Comparison of ENCODE assay signal across 9 mouse cellular contexts in genomic region chr10:9754893-9755541, GRCm38 (mm10).
DNase-seq lines count a peak whose midpoint lies in the region; ATAC-seq and TF ChIP-seq lines count a peak whose summit lies in the region.
"Had no signal": no experiment of that assay in that cellular context is flagged by ENCODE, and none has a peak within 500 bp of the region (broad histone marks: within the 10 kb centered on the region; RNA-seq: fewer than 3 reads in every experiment).

No protein-coding gene starts in this region.

- ATAC-seq in frontal cortex, adult (ENCODE audit: low TSS enrichment) = peak; percentile 81
- ATAC-seq in inflammation-experienced regulatory T-cells, adult 6 months = no peak

- 52% methylated on average over 3 of the region's 3 CpGs for WGBS in cerebellum, adult 2 months

- no peaks in the 10 kb centered on the region for H3K9me3 ChIP-seq in ES-E14 (ENCODE audit: control insufficient read depth, insufficient read depth, low read depth, low read length)
- H3K9me3 ChIP-seq: heart, embryonic 15.5 days had no signal

- H3K36me3 ChIP-seq in ES-E14 (ENCODE audit: control insufficient read depth, insufficient read depth, low read length, poor library complexity, severe bottlenecking) = no peaks in the 10 kb centered on the region
- H3K36me3 ChIP-seq: heart, embryonic 15.5 days had no signal

- H3K4me3 ChIP-seq in ES-E14 (ENCODE audit: insufficient read depth in 1 of 2, low read depth in 1 of 2, low read length in 2 of 2, poor library complexity in 1 of 2, severe bottlenecking in 1 of 2) = no peak overlapping the region
- no peak overlapping the region for H3K4me3 ChIP-seq in cerebellum, adult 2 months (replicated peaks; ENCODE audit: insufficient read depth, low read depth, low read length)
- H3K4me3 ChIP-seq: heart, embryonic 15.5 days had no signal

- no peaks in the 10 kb centered on the region for H3K4me1 ChIP-seq in ES-E14 (ENCODE audit: control insufficient read depth in 2 of 2, insufficient read depth in 2 of 2, low read length in 2 of 2, poor library complexity in 1 of 2)
- no peaks in the 10 kb centered on the region for H3K4me1 ChIP-seq in cerebellum, adult 2 months (ENCODE audit: control insufficient read depth, insufficient read depth, low read length)

- in situ Hi-C loops in ES-E14 (cut with MboI; ENCODE audit: low sequenced_read_pairs in 2 of 2, unreplicated experiment in 2 of 2) = no loop called here

- H3K27ac ChIP-seq in ES-E14 (ENCODE audit: insufficient read depth, low read depth, low read length, poor library complexity, severe bottlenecking) = no peak overlapping the region
- H3K27ac ChIP-seq in cerebellum, adult 2 months (ENCODE audit: insufficient read depth, low read length) = no peak overlapping the region
- H3K27ac ChIP-seq: heart, embryonic 15.5 days had no signal

- H3K27me3 ChIP-seq in cerebellum, adult 2 months (ENCODE audit: control insufficient read depth, insufficient read depth, low read length) = no peaks in the 10 kb centered on the region
- H3K27me3 ChIP-seq: heart, embryonic 15.5 days had no signal

- no peak overlapping the region for H3K9ac ChIP-seq in ES-E14 (ENCODE audit: insufficient read depth, low read depth, low read length, poor library complexity, severe bottlenecking)
- H3K9ac ChIP-seq: heart, embryonic 15.5 days had no signal

- TF ChIP-seq POLR2A in cerebellum, adult 2 months (IDR thresholded peaks at IDR 0.05; ENCODE audit: borderline replicate concordance, insufficient read depth, low read length) = no peak

- DNase-seq in B cell, adult 2 months = peak; percentile 15 to 27
- peak; percentile 45 for DNase-seq in ES-E14 (ENCODE audit: low read depth, low spot score)
- DNase-seq in cerebellum, adult 2 months = peak; percentile 26 to 43
- DNase-seq in kidney, postnatal 25 days = peak; percentile 62 to 82
- DNase-seq in lung, adult 18-20 months = peak; percentile 22 to 46
- peak; percentile 81 for DNase-seq in retina, embryonic 14.5 days (ENCODE audit: low spot score)

- peak; percentile 22; the same call in 1 of the 2 replicates for TF ChIP-seq CTCF in cerebellum, adult 2 months (IDR thresholded peaks at IDR 0.05; ENCODE audit: borderline replicate concordance, insufficient read depth, low read depth, low read length)

TF ChIP-seq in ES-E14, 5 proteins besides CTCF, POLR2A, EP300 and RAD21:
- TF ChIP-seq ZC3H11A (IDR thresholded peaks at IDR 0.05; ENCODE audit: borderline replicate concordance, low read depth, low read length) (peak; percentile 78), ZNF384 (IDR thresholded peaks at IDR 0.05; ENCODE audit: low read depth, low read length) (no peak)

Comparison
In these comparisons a context has a peak if more than half of its experiments do, and no peak if none do; other contexts are left out.
1. DNase-seq: peak in every context shown above with its lines; median percentile 81 in retina, embryonic 14.5 days; 72 in kidney, postnatal 25 days; 45 in ES-E14; 34 in cerebellum, adult 2 months; 34 in lung, adult 18-20 months; 21 in B cell, adult 2 months.